Mouse (Mus musculus) right cerebral cortex, postnatal 4 days (tissue): Measurements from ENCODE around the gene Speg.

ENCODE experiments used
- DNase-seq: peaks from one replicate; pipeline ENCODE4 v3.0.0-alpha.2; 2022

Speg gene

DNA sequence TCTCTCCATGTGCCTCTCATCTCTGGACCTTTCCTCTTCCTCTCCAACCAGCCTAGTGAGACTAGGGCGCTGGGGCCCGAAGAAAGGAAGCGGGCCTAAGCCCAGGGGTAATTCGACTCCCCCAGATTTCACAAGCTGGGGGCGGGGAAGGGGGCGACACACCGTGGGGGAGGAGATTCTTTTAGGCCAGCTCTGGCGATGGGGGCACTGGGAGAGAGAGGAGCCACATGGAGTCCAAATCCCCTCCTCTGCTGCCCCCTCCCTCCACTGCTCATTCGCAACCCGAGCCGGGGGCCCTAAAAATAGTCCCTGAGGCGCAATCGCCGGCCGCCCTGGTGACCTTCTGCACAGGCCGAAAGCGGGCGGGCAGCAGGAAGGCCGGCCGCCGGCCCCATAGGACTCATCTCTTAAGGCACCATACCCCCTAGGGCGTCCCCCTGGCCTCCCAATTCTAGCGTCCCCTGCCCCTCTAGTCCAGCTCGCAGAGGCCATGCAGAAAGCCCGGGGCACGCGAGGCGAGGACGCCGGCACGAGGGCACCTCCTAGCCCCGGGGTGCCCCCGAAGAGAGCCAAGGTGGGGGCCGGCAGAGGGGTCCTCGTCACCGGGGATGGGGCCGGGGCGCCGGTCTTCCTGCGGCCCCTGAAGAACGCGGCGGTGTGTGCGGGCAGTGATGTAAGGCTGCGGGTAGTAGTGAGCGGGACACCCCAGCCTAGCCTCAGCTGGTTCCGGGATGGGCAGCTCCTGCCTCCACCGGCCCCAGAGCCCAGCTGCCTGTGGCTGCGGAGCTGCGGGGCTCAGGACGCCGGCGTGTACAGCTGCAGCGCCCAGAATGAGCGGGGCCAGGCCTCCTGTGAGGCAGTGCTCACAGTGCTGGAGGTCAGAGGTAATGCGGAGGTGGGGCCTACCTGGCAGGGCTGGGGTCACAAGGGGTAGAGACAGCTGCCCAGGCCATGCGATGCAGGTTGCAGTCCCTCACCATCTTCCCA is at the start of gene Speg:
Gene Speg (plus strand): TSS at position 348 of the 987 bp plus-strand sequence.
- no peak for DNase-seq

DNA sequence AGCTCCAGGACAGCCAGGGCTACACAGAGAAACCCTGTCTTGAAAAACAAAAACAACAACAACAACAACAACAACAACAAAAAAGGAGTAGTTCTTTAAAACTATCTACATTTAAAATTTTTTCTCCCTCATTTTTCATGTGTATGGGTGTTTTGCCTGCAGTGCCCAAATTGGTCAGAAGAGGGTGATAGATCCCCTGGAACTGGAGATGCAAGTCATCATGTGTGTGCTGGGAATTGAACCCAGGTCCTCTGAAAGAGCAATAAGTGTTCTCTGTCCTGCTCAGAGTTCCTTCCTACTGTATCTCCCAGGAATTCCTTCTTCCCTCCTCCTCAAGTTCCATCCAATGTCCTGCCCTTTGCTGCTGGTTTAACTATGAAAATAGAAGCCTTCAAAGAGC is 47.6 kb upstream of the Speg start:
- no peak for DNase-seq

DNA sequence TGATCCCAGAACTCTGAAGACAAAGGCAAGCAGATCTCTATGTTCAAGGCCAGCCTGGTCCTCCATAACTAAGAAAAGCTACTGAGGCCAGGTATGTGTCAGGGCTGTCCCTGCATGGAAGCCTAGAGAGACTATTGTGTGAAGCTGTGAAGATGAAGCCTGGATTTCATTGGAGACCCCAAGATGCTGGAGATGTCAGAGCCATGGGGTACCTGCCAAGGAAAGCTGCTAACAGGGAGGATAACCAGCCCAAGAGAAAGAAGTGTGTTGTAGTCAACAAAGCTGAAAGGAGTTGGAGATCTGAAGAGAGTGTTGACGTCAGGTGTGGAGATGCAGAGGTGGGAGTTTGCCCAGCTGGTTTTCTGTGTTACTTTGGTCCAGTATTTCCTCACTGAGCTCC is 43.8 kb upstream of the Speg start:
- no peak for DNase-seq

DNA sequence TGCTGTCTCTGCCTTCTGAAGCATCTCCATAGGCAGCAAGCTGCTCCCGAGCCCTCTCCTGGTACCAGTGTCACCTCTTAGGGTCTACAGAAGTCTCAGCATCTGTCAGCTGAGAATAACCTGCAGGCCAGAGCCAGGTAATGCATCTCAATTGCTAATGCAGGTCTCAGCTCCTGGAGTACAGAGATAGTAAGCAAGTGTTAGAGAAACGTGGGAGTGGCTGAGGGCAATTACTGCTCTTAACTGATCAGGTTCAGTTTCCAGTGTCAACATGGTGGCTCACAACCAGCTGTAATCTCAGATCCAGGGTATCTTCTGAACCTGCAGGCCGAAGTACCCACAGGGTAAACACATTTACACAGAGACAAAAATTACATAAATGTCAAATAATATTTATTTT is 38.6 kb upstream of the Speg start:
- DNase-seq = no peak

DNA sequence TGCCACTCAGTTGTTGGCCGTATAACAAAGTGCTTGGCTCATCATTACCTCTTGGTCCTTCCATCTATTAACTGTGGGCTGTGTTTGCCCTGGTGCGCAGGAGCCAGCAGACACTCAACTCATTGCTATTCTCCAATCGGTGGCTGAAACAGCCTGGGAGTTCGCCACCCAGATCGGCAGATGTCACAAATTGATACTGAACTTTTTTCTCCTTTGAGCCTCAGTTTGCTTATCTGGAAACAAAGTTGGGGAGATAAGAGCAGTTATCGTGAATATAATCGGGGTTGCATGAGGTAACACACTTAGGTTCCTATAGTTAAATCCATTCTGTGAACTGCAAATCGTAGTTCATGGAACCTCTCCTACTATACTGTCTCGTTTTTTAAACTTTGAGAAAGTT is 38.0 kb upstream of the Speg start:
- no peak for DNase-seq

DNA sequence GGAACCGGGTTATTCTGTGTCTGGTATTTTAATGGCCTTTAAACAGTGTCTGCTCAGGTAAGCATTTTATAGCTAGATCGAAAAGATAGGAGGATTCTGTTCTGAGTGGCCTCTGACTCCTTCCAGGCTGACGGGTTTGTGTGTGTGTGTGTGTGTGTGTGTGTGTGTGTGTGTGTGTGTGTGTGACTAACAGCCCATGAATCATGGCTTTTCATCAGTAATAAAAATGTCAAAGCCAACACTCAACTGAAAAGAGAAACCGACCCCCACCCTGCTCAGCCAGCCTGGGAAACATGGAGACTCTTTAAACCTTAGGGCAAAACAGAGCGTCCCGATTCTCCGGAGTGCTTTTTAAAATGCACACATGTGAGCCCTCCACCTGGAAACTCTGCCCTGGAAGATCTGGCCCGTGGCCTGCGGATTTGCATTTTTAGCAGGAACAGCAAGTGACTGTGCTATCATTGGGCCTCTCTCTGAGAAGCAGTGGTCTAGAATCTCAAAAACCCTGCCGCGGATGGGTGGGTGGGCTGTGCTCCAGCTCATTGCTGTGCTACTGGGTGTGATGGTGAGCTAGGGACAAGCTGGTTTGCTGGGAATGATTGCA is 36.9 kb upstream of the Speg start:
- DNase-seq = peak; percentile 53

DNA sequence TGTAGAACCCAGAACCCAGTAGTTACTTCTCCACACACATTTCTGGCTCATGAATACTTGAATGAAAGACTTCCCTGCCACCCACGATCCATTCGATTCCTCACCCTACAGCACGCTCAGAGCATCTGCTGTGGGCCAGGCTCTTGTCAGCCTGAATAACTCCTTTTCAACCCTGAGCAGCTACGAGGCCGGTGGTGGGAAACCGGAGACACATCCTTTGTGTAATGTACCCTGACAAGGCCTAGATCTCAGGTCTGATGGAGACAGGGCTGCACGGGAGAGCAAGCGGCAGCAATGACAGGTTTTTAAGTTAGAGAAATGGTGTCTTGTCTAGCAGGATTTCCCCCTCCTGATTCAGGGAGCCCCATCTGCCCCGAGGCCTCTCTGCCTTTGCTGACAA is 35.8 kb upstream of the Speg start:
- no peak for DNase-seq

DNA sequence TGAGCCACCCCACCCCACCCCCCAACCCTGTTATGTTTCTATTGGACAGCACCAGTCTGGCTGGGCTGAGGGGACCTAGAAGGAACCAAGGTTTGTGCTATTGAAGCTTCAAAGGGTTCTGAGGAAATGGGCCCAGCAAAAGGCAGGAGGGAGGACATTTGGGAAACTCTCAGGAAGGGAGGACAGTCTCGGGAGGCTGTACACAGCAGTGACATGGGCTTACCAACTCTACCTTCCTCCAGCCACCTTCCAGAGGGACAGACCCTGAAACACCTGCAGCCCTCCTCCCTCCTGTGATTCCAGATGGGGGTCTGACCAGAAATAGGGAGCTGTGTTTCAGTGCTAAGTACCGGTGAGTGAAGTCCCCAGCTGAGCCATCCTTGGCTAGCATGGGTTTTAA is 34.6 kb upstream of the Speg start:
- no peak for DNase-seq

DNA sequence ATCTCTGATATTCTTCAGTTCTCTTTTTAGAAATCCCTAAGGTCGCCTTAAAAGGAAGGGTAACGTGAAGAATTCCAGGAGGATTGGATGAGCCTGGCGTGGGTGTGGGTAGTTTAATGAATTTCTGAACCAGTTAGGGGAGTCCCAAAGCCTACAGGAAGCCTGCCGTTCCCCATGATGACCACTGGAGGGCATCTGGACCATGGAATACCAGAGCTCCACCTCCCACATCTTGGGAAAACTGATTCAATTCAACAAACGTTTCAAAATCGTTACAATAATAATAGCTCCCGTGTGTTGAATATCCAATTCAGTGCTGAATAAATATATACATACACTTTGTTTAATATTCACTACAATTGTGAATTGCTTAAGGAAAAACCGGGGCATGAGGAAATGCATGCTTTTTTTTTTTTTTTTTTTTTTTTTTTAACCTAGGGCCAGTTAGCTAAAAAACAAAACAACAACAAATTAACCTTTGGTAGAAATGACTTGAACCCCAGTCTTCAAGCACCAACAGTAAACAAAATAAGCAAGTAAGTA is 32.2 kb upstream of the Speg start:
- peak; percentile 60 for DNase-seq

DNA sequence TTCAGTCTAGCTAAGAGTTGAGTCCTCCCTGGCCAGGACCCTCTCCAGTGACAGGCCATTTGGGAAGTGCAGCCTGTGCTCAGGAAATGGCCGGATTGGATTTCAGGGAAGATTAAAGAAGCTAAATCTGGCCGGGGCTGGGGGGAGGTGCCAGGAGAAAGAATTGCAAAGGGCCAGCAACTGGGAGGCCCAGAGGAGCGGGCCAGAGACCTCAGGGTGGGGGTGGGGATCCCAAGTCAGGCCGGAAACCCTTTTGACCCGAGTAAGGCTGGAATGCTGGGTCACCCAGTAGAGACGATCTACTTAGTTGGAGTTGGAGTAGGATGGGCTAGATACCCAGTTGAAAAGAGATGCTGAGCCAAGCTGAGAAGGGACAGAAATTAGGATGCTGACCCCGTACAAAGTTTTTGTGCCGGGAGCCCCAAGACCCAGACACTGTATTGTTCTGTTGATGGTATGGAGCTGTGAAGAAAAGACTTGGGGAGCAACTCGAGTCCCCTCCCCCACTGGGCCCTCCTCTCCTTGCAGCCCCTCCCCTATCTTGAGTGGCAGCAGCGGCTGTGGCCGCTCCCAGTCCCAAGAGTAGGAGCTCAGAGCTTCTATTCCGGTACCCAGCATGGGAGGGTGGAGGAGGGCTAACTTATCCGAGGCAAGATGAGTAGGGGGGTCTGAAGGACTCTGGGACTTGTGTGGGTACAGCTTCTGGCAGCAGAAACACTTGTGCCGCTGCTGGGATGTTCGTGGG is 30.6 kb upstream of the Speg start:
- DNase-seq = no peak

DNA sequence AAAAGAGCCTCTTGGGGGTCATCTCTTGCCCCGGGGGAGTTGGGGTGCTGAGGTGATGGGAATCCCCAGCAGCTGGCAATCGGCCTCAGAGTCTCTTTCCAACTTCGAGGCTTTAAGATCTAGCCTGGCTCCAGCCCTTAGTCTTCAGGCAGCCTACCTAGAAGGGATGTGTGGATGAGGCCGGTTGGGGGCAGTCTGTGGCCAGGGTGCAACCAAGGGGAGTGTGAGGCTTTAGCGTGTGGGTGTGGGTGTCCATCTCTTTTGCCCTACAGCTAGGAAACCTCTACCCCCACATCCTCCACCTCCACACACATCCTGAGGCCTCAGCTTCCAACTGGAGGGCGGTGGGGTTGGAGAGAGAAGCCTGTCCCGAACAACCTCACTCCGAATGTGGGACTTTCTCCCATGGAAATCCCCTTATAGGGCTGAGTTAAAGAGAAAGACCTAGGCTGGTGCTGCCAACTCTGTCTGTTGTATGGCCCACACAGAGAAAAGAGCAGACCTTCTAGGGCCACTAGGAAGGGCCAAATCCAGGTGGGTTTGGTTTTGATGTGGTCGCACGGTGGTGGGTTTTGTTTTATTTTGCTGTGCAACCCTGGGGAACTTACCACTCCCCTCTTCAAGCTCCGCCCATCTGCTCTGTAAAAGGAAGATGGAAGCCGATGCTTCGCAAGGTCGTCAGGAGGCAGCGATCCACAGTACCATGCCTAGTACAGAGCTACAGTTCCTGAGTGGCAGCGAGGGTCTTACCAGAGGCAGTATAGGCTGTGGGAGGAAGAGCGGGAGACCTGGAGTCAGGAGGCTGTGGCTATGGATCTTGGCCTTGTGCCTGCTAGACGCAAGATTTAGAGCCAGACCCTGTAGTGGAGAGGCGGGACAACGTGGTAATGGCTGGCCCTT is 29.8 kb upstream of the Speg start:
- no peak for DNase-seq

DNA sequence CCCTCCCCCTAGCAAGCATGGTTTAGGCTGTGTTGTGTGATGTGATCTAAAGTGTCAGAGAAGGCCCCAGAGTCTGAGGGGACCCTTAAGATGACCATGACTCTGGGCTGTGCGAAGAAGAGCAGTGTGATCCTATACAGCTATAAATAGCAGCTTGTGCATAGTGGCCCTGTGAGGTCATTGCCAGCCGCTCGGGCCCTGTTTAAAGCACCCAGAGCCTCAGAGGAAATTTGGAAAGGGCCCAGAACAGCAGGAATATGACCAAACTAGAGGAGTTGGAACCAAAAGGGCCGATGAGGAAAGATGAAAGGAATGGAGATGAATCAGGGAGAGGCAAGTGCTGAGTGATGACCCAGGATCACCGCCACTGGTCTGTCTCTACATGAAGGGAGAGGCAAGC is 27.8 kb upstream of the Speg start:
- DNase-seq = no peak

DNA sequence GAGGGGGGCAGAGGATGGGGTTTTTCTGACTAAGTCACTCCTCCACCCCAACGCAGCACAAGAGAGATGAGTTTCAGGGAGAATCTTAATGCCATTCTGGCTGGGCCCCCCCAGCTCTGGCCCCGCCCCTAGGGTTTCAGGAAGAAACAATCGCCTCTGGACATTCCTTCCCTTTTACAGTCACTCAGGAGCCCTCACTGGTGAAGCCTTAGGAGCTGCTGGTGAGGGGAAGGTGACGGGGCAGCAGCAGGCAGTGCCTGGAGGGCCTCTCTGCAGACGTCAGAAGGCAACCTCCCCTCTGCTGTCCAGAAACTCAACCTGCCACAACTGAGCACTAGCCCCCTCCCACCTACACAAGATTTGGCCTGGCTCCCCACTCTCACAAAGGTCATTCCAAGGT is 25.8 kb upstream of the Speg start:
- no peak for DNase-seq

DNA sequence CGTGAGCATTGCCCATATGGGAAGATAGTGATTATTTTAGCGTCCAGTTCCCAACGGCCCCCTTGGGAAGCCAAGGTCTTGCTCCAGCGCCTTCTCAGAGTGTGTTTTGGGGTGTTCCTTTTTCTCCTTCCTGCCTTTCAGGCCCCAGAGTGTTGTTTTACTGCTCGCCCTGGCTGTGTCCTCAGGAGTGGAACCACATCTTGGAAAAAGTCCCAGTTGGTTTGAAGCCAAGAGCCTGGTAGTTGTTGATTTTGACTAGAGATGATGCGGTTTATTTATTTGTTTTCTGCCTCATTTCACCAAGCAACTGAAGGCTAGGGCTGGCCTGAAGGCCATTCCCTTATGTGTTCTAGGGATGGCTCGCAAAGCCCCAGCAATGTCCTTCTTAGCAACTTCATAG is 17.8 kb upstream of the Speg start:
- peak; percentile 46 for DNase-seq

DNA sequence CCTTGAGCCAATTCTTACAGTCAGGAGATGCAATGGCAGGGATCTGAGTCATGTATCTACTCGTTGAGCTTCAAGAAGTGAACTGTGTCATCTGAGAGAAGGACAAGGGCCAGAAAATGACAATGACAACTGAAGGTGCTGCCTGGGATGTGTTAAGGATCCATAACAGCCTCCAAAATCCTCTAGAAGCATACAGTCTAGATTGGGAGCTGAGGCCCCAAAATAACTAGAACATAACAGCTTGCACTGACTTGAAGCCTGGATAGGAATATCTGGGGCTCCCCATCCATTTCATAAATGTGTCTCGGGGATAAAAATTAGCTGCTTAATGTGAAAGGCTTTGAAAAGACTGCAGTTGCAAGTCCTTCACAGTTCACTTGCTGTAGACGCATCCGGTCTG is 17.1 kb upstream of the Speg start:
- DNase-seq = no peak

DNA sequence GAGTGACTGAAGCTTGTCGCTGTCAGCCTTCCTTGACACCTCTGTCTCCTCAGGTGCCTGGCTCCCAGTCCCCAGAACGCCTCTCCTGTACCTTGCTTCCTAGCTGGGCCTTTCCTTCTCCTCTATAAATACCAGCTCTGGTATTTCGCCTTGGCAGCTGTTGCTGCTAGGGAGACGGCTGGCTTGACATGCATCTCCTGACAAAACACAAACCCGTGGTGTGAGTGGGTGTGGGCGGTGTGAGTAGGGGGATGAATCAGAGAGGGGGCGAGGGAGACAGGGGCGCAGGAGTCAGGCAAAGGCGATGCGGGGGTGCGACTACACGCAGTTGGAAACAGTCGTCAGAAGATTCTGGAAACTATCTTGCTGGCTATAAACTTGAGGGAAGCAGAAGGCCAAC is 15.8 kb upstream of the Speg start:
- no peak for DNase-seq

DNA sequence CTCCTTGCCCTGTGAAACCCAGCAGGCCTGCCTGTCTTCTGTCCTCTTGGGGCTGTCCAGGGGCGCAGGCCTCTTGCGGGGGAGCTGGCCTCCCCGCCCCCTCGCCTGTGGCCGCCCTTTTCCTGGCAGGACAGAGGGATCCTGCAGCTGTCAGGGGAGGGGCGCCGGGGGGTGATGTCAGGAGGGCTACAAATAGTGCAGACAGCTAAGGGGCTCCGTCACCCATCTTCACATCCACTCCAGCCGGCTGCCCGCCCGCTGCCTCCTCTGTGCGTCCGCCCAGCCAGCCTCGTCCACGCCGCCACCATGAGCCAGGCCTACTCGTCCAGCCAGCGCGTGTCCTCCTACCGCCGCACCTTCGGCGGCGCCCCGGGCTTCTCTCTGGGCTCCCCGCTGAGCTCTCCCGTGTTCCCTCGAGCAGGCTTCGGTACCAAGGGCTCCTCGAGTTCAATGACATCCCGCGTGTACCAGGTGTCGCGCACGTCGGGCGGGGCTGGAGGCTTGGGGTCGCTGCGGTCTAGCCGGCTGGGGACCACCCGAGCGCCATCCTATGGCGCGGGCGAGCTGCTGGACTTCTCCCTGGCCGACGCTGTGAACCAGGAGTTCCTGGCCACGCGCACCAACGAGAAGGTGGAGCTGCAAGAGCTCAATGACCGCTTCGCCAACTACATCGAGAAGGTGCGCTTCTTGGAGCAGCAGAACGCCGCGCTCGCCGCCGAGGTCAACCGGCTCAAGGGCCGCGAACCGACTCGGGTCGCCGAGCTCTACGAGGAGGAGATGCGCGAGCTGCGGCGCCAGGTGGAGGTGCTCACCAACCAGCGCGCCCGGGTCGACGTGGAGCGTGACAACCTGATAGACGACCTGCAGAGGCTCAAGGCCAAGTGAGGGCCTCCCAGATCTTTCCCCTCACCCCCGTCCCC is 14.7 kb upstream of the Speg start, which contains the start of gene Des:
Gene Des (plus strand): TSS at position 218 of the 920 bp plus-strand sequence.
- DNase-seq = peak; percentile 22

DNA sequence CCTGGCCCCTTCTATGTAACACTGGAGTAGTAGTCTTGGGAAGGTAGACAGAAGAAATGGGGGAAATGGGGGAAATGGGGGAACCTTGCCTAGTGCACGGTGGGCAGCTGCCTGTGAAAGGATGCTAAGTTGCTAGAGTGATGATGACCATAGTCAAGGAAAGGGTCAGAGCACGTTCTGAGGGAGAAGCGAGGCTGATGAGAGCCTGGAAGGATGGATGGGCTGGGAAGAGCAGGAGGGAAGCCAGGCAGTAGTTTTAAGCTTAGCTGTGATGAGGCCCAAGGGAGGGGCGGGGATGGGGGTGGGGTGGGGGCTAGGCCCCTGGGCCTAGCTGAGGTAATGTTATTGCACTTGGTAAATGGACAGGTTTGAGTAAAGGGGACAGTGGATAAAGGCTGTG is 14.0 kb upstream of the Speg start:
- no peak for DNase-seq

DNA sequence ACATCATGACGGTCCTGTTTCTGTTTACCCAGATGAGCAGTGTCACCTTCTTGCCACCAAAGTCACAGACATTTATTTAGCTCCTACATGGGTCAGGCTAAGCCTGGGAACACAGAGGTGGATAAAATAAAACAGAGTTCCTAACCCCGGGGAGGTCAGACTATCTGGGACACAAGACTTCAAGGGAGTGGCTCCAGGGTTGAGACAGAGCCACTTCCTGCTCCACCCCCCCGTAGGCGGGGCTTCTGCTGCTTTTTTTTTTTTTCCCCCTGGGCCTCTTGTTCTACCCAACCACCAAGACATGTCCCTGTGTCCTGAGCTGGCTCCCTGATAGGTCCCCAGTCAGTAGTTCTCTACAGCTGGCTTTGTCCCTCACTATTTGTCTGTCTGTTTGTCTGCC is 13.3 kb upstream of the Speg start:
- no peak for DNase-seq

DNA sequence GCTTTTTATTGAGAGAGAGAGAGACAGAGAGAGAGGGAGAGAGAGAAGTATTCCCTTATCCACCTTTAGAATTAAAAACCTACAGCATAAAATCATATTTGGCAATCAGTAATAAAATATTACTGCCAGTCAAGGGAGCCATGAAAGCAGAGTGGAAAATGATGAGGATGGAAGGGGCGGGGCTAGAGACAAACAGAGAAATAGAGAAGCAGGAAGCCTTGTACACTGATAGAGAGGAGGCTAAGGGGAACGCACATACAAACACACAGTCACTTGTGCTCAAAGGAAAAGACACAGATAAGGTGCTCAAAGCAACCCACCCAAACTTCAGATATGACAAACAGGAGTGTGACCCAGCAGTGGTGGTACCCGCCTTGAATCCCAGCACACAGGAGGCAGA is 11.2 kb upstream of the Speg start:
- no peak for DNase-seq

DNA sequence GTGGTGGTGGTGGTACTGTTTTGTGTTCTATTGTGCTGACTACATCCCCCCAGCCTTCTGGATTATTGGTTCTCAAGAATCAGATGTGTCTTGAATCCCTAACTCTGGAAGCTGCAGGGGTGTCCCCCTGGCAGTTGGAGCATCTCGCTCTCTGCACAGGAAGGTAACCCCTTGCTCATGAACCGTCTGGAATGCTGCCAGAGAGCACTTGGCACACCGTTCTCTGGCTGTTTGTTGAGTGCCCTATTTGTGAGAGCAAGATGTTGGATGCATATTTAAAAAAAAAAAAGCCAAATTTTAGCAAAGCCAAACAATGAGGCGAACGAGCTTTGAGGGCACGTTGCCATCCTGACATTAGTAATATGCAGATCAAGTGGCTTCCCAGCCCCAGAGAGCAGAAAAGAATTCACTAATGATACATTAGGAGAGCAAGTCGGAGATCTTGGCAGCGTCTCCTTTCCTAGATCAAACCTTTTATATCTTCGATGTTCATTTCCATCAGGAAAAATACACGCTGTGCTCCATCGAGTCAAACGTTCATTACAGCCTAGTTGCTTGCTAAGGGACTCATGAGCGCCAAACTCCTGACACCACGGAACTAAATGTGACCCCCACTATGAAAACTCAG is 9.5 kb upstream of the Speg start:
- peak; percentile 24 for DNase-seq
